ENCODE assay signal across 21 mouse cellular contexts in the genomic region with DNA sequence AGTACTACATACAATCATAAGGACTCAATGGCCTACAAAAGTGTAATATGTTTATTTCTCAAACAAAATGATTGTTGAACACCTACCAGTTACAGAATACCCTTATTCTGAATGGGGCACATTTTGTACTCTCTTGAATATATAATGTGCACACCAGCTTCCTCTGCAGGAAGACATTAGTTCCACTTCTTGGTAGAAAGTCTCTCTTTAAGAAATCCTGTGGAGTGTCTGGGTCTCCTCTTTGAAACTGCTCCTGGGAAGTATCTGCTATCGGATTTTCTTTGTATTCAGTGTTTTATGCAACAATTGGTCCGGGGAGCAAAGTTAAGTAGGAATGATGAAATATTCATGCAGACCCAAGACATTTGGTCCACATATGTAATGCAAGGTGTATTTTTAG. TPM values are rescaled to one million over a fixed set of nuclear protein-coding genes. Genes with fewer than 3 reads are reported as not detected.
DNase-seq lines count a peak whose midpoint lies in the region; ATAC-seq and TF ChIP-seq lines count a peak whose summit lies in the region.
"Had no signal": no experiment of that assay in that cellular context is flagged by ENCODE, and none has a peak within 500 bp of the region (broad histone marks: within the 10 kb centered on the region; RNA-seq: fewer than 3 reads in every experiment).

No protein-coding gene starts in this region.

- H3K4me2 ChIP-seq in midbrain, postnatal 0 days (ENCODE audit: low read depth, low read length, poor library complexity, severe bottlenecking) = no peak overlapping the region
- H3K4me2 ChIP-seq in neural tube, embryonic 15.5 days = no peak overlapping the region
- no peak overlapping the region for H3K4me2 ChIP-seq in lung, postnatal 0 days (replicated peaks; ENCODE audit: low read depth, low read length)
- H3K4me2 ChIP-seq: embryonic facial prominence, embryonic 12.5 days; forebrain, embryonic 15.5 days had no signal

- no peaks in the 10 kb centered on the region for H3K36me3 ChIP-seq in midbrain, embryonic 10.5 days
- no peaks in the 10 kb centered on the region for H3K36me3 ChIP-seq in midbrain, postnatal 0 days (ENCODE audit: insufficient read depth, low read length)
- H3K36me3 ChIP-seq in neural tube, embryonic 15.5 days = no peaks in the 10 kb centered on the region
- no peaks in the 10 kb centered on the region for H3K36me3 ChIP-seq in lung, postnatal 0 days (ENCODE audit: insufficient read depth, low read length)
- H3K36me3 ChIP-seq: embryonic facial prominence, embryonic 12.5 days; forebrain, embryonic 15.5 days; G1E; heart, embryonic 10.5 days had no signal

- ATAC-seq in midbrain, postnatal 0 days (ENCODE audit: low FRiP score) = no peak
- ATAC-seq in neural tube, embryonic 15.5 days (ENCODE audit: low FRiP score) = no peak
- no peak for ATAC-seq in lung, postnatal 0 days
- ATAC-seq: CD4-positive, CD25-positive, alpha-beta regulatory T cell, adult 4 months; forebrain, embryonic 15.5 days had no signal

- no peaks in the 10 kb centered on the region for H3K27me3 ChIP-seq in midbrain, embryonic 10.5 days (ENCODE audit: low read depth, poor library complexity, severe bottlenecking)
- no peaks in the 10 kb centered on the region for H3K27me3 ChIP-seq in midbrain, postnatal 0 days (ENCODE audit: insufficient read depth, low read length)
- H3K27me3 ChIP-seq in neural tube, embryonic 15.5 days (replicated peaks) = no peaks in the 10 kb centered on the region
- no peaks in the 10 kb centered on the region for H3K27me3 ChIP-seq in lung, postnatal 0 days (replicated peaks; ENCODE audit: insufficient read depth, low read length)
- H3K27me3 ChIP-seq: embryonic facial prominence, embryonic 12.5 days; forebrain, embryonic 15.5 days had no signal

- 25% methylated on average over 2 of the region's 2 CpGs for WGBS in midbrain, embryonic 10.5 days
- 10% methylated on average over 2 of the region's 2 CpGs for WGBS in midbrain, postnatal 0 days
- WGBS in neural tube, embryonic 15.5 days = 13% methylated on average over 2 of the region's 2 CpGs
- WGBS in lung, postnatal 0 days = 79% methylated on average over 2 of the region's 2 CpGs

- DNase-seq in embryo, embryonic 10.5 days (ENCODE audit: low spot score) = peak; percentile 23
- DNase-seq in embryo, embryonic 11 days = no peak
- DNase-seq in midbrain, embryonic 10.5 days (ENCODE audit: low spot score) = no peak
- no peak for DNase-seq in midbrain, postnatal 0 days (ENCODE audit: low spot score)
- DNase-seq in neural tube, embryonic 10.5 days (ENCODE audit: extremely low spot score, low spot score) = no peak
- no peak for DNase-seq in lung, postnatal 0 days (ENCODE audit: low spot score)
- DNase-seq: adrenal gland, adult 8-10 months; adrenal gland, postnatal 36 days; B cell, adult 2 months; cerebellum, adult 2 months; cerebellum, postnatal 10 days; gastrocnemius, postnatal 36 days; heart, adult 18-20 months; heart, postnatal 10 days; heart, postnatal 4 days had no signal

- no peaks in the 10 kb centered on the region for H3K9me3 ChIP-seq in midbrain, embryonic 10.5 days (replicated peaks)
- H3K9me3 ChIP-seq in midbrain, postnatal 0 days (ENCODE audit: low read length) = no peaks in the 10 kb centered on the region
- H3K9me3 ChIP-seq in neural tube, embryonic 15.5 days (replicated peaks) = no peaks in the 10 kb centered on the region
- no peaks in the 10 kb centered on the region for H3K9me3 ChIP-seq in lung, postnatal 0 days (ENCODE audit: low read length)
- H3K9me3 ChIP-seq: embryonic facial prominence, embryonic 12.5 days; forebrain, embryonic 15.5 days; G1E; heart, embryonic 10.5 days had no signal

- H3K4me1 ChIP-seq in midbrain, embryonic 10.5 days = peaks cover 32% of the 10 kb centered on the region
- H3K4me1 ChIP-seq in midbrain, postnatal 0 days (ENCODE audit: insufficient read depth, low read length) = peaks cover 8% of the 10 kb centered on the region; the same call in 1 of the 2 replicates
- peaks cover 23% of the 10 kb centered on the region for H3K4me1 ChIP-seq in neural tube, embryonic 15.5 days
- H3K4me1 ChIP-seq in lung, postnatal 0 days (ENCODE audit: insufficient read depth, low read depth, low read length) = no peaks in the 10 kb centered on the region
- H3K4me1 ChIP-seq: embryonic facial prominence, embryonic 12.5 days; heart, embryonic 10.5 days had no signal

- no peak for TF ChIP-seq EP300 in lung, postnatal 0 days (IDR thresholded peaks at IDR 0.05)

- no peak overlapping the region for H3K9ac ChIP-seq in midbrain, postnatal 0 days (replicated peaks; ENCODE audit: low read length, poor library complexity, severe bottlenecking)
- H3K9ac ChIP-seq in neural tube, embryonic 15.5 days (replicated peaks) = no peak overlapping the region
- no peak overlapping the region for H3K9ac ChIP-seq in lung, postnatal 0 days (replicated peaks; ENCODE audit: low read depth)
- H3K9ac ChIP-seq: embryonic facial prominence, embryonic 12.5 days; forebrain, embryonic 15.5 days had no signal

- TF ChIP-seq CTCF in midbrain, postnatal 0 days (IDR thresholded peaks at IDR 0.05) = no peak
- TF ChIP-seq CTCF in lung, postnatal 0 days (IDR thresholded peaks at IDR 0.05) = no peak

- H3K27ac ChIP-seq in midbrain, embryonic 10.5 days (replicated peaks) = peak overlapping the region; percentile 18; the same call in 1 of the 2 replicates
- H3K27ac ChIP-seq in midbrain, postnatal 0 days (ENCODE audit: low read depth, low read length) = no peak overlapping the region
- 0 out of 2 replicates have a peak overlapping the region, but pooled peaks have one; percentile 6 for H3K27ac ChIP-seq in neural tube, embryonic 15.5 days (replicated peaks)
- H3K27ac ChIP-seq in lung, postnatal 0 days (ENCODE audit: low read length) = no peak overlapping the region
- H3K27ac ChIP-seq: embryonic facial prominence, embryonic 12.5 days; forebrain, embryonic 15.5 days; heart, embryonic 10.5 days had no signal

- no peak overlapping the region for H3K4me3 ChIP-seq in midbrain, embryonic 10.5 days
- no peak overlapping the region for H3K4me3 ChIP-seq in midbrain, postnatal 0 days (ENCODE audit: low read depth, low read length)
- H3K4me3 ChIP-seq in neural tube, embryonic 15.5 days (replicated peaks) = no peak overlapping the region
- H3K4me3 ChIP-seq in lung, postnatal 0 days (ENCODE audit: low read depth, low read length) = no peak overlapping the region
- H3K4me3 ChIP-seq: embryonic facial prominence, embryonic 12.5 days; forebrain, embryonic 15.5 days; heart, embryonic 10.5 days had no signal

RNA-seq across cellular contexts. Expression of gene Adgrl3, which starts 41.0 kb away (rescaled TPM):
- polyA plus RNA-seq in midbrain, embryonic 10.5 days (2016; fragmentation: Nextera tagmentation; extraction: Ambion mirVana) = 11.7 and 16.4 TPM in 2 replicates
- total RNA-seq in midbrain, postnatal 0 days (2014; rRNA removed) = 241 and 338 TPM in 2 replicates
- 46.8 and 57.2 TPM in 2 replicates for polyA plus RNA-seq in midbrain, postnatal 0 days (2015; fragmentation: Nextera tagmentation; extraction: Ambion mirVana)
- polyA plus RNA-seq in neural tube, embryonic 15.5 days (2015; fragmentation: Nextera tagmentation; extraction: Ambion mirVana) = 55.8 and 65.4 TPM in 2 replicates
- 13.5 and 17.2 TPM in 2 replicates for polyA plus RNA-seq in lung, postnatal 0 days (2015; fragmentation: Nextera tagmentation; extraction: Ambion mirVana)
- polyA plus RNA-seq: G1E had no signal

Comparison
In these comparisons a context has a peak if more than half of its experiments do, and no peak if none do; other contexts are left out.
1. H3K27ac ChIP-seq: peak in midbrain, embryonic 10.5 days (single experiment) and neural tube, embryonic 15.5 days (single experiment); none in midbrain, postnatal 0 days (single experiment) and lung, postnatal 0 days (single experiment).